Mouse (Mus musculus): ENCODE data around the gene Ddx10. TPM values are rescaled to one million over a fixed set of nuclear protein-coding genes. Genes with fewer than 3 reads are reported as not detected.
"Not testable (repeated sequence)": the region's sequence is repeated elsewhere in the genome, so short reads cannot be mapped to it uniquely, and the experiment has no call there.

Gene Ddx10
- total and polyA plus RNA-seq, 2 experiments from 2014 or later, result 6.9 to 18.9 TPM

DNA sequence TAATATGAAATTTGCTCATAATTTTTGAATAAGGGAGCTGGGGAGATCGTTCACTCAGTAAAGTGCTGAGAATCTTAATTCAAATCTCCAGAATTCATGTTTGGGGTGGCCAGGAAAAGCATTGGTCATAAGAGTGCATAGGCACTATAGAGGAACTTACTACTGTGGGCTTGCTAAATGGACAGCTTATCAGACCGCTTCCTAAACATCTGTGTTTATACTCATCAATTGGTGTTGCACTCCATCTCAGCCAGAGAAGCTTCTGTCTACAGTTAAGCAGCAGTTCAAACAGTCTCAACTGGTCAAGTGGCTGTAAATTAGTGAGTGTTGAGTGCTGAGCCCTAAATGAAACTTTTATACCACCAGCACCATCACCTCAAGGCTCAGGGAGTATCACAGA is 73.3 kb downstream of the Ddx10 start:
- ATAC-seq (no peak), DNase-seq (ENCODE audit: low spot score) (no peak)
- Histone ChIP-seq H3K27me3 (ENCODE audit: insufficient read depth, low read length) (no peaks in the 10 kb centered on the region), H3K27ac (no peak overlapping the region), H3K4me2 (ENCODE audit: low read depth, low read length) (no peak overlapping the region), H3K36me3 (ENCODE audit: insufficient read depth, low read length) (no peaks in the 10 kb centered on the region), H3K4me1 (ENCODE audit: insufficient read depth, low read length) (no peaks in the 10 kb centered on the region), H3K9me3 (ENCODE audit: low read length) (no peaks in the 10 kb centered on the region), H3K9ac (replicated peaks; ENCODE audit: low read length) (no peak overlapping the region), H3K4me3 (ENCODE audit: low read length) (no peak overlapping the region)
- no peak for TF ChIP-seq CTCF (IDR thresholded peaks at IDR 0.05; ENCODE audit: low read depth)
- WGBS, result 92% methylated on average over 2 of the region's 2 CpGs

DNA sequence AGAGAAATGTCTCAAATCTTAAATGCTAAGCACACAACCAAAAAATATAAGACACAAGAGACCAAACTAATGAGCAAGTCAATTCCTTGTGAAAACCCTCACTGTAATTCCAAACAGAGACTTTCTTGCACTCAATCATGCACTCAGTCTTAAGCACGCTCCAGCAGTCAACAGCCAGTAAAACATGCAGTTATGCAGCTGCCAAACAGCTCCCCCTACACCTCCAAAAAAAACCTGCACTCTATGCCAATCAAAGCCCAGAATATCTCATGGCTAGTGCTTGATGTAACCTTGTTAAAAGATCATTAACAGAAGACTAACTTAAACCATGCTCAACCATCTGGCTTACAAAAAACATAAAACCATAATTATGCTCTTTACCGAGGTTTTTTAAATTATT is 74.6 kb downstream of the Ddx10 start:
- Histone ChIP-seq H3K4me3 (ENCODE audit: low read length) (no peak overlapping the region), H3K4me1 (ENCODE audit: insufficient read depth, low read length) (no peaks in the 10 kb centered on the region), H3K36me3 (ENCODE audit: insufficient read depth, low read length) (no peaks in the 10 kb centered on the region), H3K9ac (replicated peaks; ENCODE audit: low read length) (no peak overlapping the region), H3K9me3 (ENCODE audit: low read length) (no peaks in the 10 kb centered on the region), H3K27ac (no peak overlapping the region), H3K27me3 (ENCODE audit: insufficient read depth, low read length) (no peaks in the 10 kb centered on the region), H3K4me2 (ENCODE audit: low read depth, low read length) (no peak overlapping the region)
- 65% methylated on average over 2 of the region's 2 CpGs for WGBS
- peak; percentile 46 for DNase-seq (ENCODE audit: low spot score)
- TF ChIP-seq CTCF (IDR thresholded peaks at IDR 0.05; ENCODE audit: low read depth), result peak; percentile 47
- no peak for ATAC-seq

DNA sequence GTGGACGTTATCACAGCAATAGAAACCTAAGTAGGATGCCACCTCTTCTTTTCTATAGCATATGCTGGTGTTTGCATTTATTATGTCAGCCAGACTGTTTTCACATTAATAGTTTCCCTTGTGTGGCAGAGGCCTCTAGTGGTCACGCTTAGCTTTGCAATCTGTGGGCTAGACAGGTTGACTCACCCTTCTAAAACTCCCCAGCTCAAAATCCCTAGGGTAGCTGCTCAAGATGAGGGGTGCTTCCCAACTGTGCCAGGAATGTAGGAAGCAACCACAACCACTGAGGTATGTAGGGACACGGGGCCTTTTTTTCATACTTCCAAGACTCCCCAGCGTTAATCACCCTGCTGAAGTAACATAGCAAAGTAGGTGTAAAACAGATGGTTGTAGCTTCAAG is 103.6 kb downstream of the Ddx10 start:
- Histone ChIP-seq H3K36me3 (ENCODE audit: insufficient read depth, low read length) (no peaks in the 10 kb centered on the region), H3K4me2 (ENCODE audit: low read depth, low read length) (no peak overlapping the region), H3K4me1 (ENCODE audit: insufficient read depth, low read length) (no peaks in the 10 kb centered on the region), H3K9ac (replicated peaks; ENCODE audit: low read length) (no peak overlapping the region), H3K9me3 (ENCODE audit: low read length) (no peaks in the 10 kb centered on the region), H3K27ac (no peak overlapping the region), H3K27me3 (ENCODE audit: insufficient read depth, low read length) (no peaks in the 10 kb centered on the region), H3K4me3 (ENCODE audit: low read length) (no peak overlapping the region)
- DNase-seq (ENCODE audit: low spot score) (peak; percentile 74), ATAC-seq (no peak)
- 29% methylated on average over 4 of the region's 4 CpGs for WGBS
- TF ChIP-seq CTCF (IDR thresholded peaks at IDR 0.05; ENCODE audit: low read depth), result peak; percentile 88

- no peak for ATAC-seq
- 92% methylated on average over 2 of the region's 2 CpGs for WGBS
These were observed 104.3 kb downstream of the Ddx10 start for GRCm38 (mm10) chr9:53143508-53143907.

GRCm38 (mm10) chr9:53142424-53142823 is 105.4 kb downstream of the Ddx10 start:
- ATAC-seq; H3K36me3 ChIP-seq (ENCODE audit: insufficient read depth, low read length); H3K4me1 ChIP-seq (ENCODE audit: insufficient read depth, low read length); H3K9ac ChIP-seq (replicated peaks; ENCODE audit: low read length); H3K4me2 ChIP-seq (ENCODE audit: low read depth, low read length); DNase-seq (ENCODE audit: low spot score); H3K4me3 ChIP-seq (ENCODE audit: low read length); H3K27me3 ChIP-seq (ENCODE audit: insufficient read depth, low read length); H3K27ac ChIP-seq; H3K9me3 ChIP-seq (ENCODE audit: low read length): not testable (repeated sequence)
- 100% methylated on average over 1 of the region's 1 CpGs for WGBS

More at GRCm38 (mm10) chr9:53143508-53143907, 104.3 kb downstream of the Ddx10 start:
- Histone ChIP-seq H3K9ac (replicated peaks; ENCODE audit: low read length) (no peak overlapping the region), H3K4me2 (ENCODE audit: low read depth, low read length) (no peak overlapping the region), H3K27me3 (ENCODE audit: insufficient read depth, low read length) (no peaks in the 10 kb centered on the region), H3K4me3 (ENCODE audit: low read length) (no peak overlapping the region), H3K4me1 (ENCODE audit: insufficient read depth, low read length) (no peaks in the 10 kb centered on the region), H3K27ac (no peak overlapping the region), H3K9me3 (ENCODE audit: low read length) (no peaks in the 10 kb centered on the region), H3K36me3 (ENCODE audit: insufficient read depth, low read length) (no peaks in the 10 kb centered on the region)
- DNase-seq (ENCODE audit: low spot score), result no peak
- TF ChIP-seq CTCF (IDR thresholded peaks at IDR 0.05; ENCODE audit: low read depth), result no peak

GRCm38 (mm10) chr9:53140610-53141165 is 107.2 kb downstream of the Ddx10 start:
- H3K4me2 ChIP-seq (ENCODE audit: low read depth, low read length), result no peak overlapping the region
- no peak for TF ChIP-seq CTCF (IDR thresholded peaks at IDR 0.05; ENCODE audit: low read depth)
- 89% methylated on average over 8 of the region's 8 CpGs for WGBS
- H3K27ac ChIP-seq, result no peak overlapping the region
- DNase-seq (ENCODE audit: low spot score) (no peak), ATAC-seq (no peak)
- H3K27me3 ChIP-seq (ENCODE audit: insufficient read depth, low read length), result no peaks in the 10 kb centered on the region
- no peaks in the 10 kb centered on the region for H3K36me3 ChIP-seq (ENCODE audit: insufficient read depth, low read length)
- H3K4me1 ChIP-seq (ENCODE audit: insufficient read depth, low read length), result no peaks in the 10 kb centered on the region
- H3K9ac ChIP-seq (replicated peaks; ENCODE audit: low read length), result no peak overlapping the region
- H3K4me3 ChIP-seq (ENCODE audit: low read length), result no peak overlapping the region
- no peaks in the 10 kb centered on the region for H3K9me3 ChIP-seq (ENCODE audit: low read length)

- 96% methylated on average over 1 of the region's 1 CpGs for WGBS
- H3K9ac ChIP-seq (replicated peaks; ENCODE audit: low read length), result no peak overlapping the region
- no peaks in the 10 kb centered on the region for H3K9me3 ChIP-seq (ENCODE audit: low read length)
- no peak overlapping the region for H3K27ac ChIP-seq
- no peaks in the 10 kb centered on the region for H3K36me3 ChIP-seq (ENCODE audit: insufficient read depth, low read length)
- no peak overlapping the region for H3K4me2 ChIP-seq (ENCODE audit: low read depth, low read length)
- no peaks in the 10 kb centered on the region for H3K4me1 ChIP-seq (ENCODE audit: insufficient read depth, low read length)
- TF ChIP-seq CTCF (IDR thresholded peaks at IDR 0.05; ENCODE audit: low read depth), result no peak
- no peak for DNase-seq (ENCODE audit: low spot score)
- no peaks in the 10 kb centered on the region for H3K27me3 ChIP-seq (ENCODE audit: insufficient read depth, low read length)
- no peak for ATAC-seq
- no peak overlapping the region for H3K4me3 ChIP-seq (ENCODE audit: low read length)
These were observed 115.0 kb downstream of the Ddx10 start for GRCm38 (mm10) chr9:53132826-53133225.
